Mouse (Mus musculus): ENCODE data around the gene Fam222b.

DNA sequence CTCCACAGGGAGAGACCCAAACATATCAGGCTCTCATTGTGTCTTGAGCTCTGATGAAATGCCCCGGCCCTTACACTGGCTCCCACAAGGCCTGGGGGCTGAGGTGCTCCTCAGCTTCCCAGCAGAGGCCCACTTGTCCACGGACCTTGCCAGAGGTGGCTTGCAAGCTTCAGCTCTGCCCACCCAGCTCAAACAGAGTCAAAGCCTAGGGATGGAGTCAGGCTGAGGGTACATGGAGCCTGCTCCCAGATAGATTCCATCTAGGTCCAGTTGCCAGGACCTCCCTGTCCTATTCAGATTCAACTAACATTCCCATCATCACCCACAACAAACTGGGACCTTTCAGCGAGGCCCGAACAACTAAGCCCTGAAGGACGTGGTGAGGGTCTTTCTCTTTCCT lies 22.5 kb upstream of the Fam222b start:
- TF ChIP-seq POLR2A (IDR thresholded peaks at IDR 0.05; ENCODE audit: borderline replicate concordance, extremely low read depth, low read depth, low read length) = no peak
- no peak for TF ChIP-seq CTCF (IDR thresholded peaks at IDR 0.05; ENCODE audit: insufficient read depth, low read length)
